Mouse (Mus musculus): ENCODE data around the gene Ddx5.
"Not testable (repeated sequence)": the region's sequence is repeated elsewhere in the genome, so short reads cannot be mapped to it uniquely, and the experiment has no call there.

The Ddx5 gene

GRCm38 (mm10) chr11:106762139-106762799 is 26.7 kb downstream of the Ddx5 start:
- peak; percentile 72 for DNase-seq (ENCODE audit: low read depth, low spot score)

DNA sequence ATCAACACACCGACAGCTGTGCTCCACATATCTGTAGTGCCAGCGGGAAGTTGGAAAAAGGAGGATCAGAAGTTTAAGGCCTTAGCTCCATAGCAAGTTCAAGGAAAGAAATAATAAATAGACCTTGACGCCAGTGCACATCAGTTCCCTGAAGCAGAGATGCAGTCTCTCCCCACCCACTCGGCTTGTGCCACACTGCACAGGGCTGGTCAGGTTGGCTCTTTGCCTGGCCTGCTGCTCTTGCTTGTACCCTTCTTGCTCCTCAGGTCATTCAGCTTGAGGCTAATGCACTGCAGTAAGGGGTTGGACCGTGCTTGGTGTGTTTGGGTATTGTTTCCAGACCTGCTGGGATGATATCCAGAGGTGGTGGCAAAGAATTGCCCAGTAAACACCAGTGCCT is 28.5 kb downstream of the Ddx5 start:
- DNase-seq (ENCODE audit: low read depth, low spot score): no peak

DNA sequence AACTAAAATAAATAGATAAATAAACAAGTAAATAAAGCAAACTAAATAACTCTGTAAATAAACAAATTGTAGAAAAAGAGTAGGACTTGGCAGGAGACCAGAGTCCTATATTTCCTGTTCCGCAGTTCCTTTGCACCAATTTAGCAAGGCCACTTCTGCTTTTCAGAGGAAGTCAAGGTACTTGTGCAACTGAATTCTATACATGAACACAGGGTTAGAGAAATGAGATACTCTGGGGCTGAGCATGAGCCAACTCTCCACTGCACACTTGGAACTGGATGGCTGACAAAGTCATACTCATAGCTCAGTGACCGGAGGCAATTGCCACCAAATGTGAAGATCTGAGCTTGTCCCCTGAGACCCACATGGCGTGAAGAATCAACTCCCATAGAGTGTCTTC is 30.0 kb downstream of the Ddx5 start:
- DNase-seq (ENCODE audit: low read depth, low spot score): no peak

DNA sequence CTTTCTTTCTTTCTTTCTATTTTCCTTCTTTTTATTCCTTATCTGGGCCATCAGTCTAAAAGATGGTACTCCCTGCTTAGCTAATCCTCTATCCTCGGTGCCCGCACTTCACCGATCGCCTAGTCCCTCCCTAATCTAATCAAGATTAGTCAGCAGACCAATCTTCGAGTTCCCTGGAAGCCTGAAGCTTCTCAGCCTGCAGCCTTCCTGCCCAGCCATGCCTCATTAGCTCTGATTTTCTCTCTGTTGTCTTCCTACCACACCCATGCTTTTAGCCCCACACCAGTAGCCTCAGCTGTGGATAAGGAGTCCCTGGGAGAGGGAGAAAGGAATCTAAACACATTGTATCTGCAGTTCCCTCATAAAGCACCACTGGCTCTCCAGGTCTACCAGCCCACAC is 33.4 kb downstream of the Ddx5 start:
- DNase-seq (ENCODE audit: low read depth, low spot score): no peak

GRCm38 (mm10) chr11:106753314-106753713 is 35.7 kb downstream of the Ddx5 start:
- no peak for DNase-seq (ENCODE audit: low read depth, low spot score)

DNA sequence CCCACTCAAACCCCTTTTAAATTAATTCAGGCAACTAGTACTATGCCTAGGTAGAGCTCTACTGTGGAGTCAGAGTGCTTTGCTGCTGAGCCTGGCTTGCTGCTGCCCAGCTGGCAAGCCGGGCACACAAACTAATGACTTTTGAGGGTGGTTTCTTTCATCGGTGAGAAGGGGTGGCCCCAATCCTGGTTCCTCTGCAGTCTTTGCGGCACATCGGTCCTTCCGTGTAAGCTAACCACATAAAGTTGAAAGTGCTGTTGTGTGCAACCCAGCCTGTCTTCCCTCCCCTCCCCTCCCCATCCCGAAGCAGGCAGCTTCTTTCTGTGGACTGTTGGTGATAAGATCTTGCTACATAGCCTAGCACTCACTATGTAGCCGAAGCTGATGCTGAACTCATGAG is 36.9 kb downstream of the Ddx5 start:
- DNase-seq (ENCODE audit: low read depth, low spot score): peak; percentile 88

GRCm38 (mm10) chr11:106751039-106752018 is 37.7 kb downstream of the Ddx5 start, which contains the start of gene Milr1:
Milr1 (plus strand) TSS chr11:106751226.
- DNase-seq (ENCODE audit: low read depth, low spot score): peak; percentile 80

DNA sequence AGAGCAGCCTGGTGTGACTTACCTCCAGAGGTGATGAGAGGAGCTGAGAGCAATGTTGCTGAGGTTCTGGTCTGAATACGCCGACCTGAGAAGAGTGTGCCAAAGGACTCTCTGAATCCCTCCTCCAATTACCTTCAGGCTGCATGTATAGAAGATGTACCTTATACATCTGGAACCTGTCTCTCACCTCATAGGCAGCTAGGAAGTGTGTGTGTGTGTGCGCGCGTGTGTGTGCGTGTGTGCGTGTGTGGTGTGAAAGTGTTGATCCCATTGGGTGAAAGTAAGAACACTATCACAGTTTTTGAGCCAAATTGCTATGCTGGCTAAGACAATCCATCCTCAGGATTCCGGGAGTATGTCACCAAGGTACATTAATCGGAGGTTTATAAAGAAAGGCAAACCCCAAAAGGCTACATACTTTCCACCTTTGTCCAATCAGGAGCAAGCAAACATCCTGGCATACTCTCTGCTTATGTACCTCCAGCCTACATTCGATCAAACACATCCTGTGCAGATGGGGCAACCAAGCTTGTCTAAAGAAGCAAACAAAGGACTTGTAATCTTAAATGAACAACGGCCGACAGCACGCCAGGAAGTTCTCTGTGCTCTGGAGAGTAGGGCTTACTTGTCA is 38.7 kb downstream of the Ddx5 start, which contains the start of gene Pecam1:
Gene Pecam1, minus strand, starts transcription at position 508 of the 631 bp plus-strand sequence.
- peak; percentile 91 for DNase-seq (ENCODE audit: low read depth, low spot score)

- DNase-seq (ENCODE audit: low read depth, low spot score): not testable (repeated sequence)
Observed at GRCm38 (mm10) chr11:106749557-106750120, 39.3 kb downstream of the Ddx5 start.

- peak; percentile 49 for DNase-seq (ENCODE audit: low read depth, low spot score)
Observed at GRCm38 (mm10) chr11:106744949-106745348, 44.0 kb downstream of the Ddx5 start.

DNA sequence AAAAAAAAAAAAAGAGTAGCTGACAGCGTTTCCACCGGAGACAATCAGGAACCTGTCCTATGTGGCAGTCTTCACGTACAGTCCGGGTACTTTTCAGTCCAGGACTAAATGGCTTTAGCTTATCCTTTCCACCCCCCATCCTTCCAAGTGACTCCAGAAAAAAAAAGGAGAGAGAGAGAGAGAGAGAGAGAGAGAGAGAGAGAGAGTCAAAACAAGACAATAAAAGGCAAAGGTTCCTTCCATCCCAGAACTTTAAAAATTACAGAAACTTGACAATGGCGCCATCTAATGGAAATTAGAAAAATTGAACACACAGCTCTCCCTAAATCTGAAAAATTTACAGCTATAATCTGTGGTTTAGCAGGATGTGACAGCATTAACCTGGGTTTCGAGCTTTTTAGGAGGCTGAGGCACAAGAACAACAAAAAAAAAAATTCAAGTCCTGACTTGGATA is 46.6 kb downstream of the Ddx5 start:
- peak; percentile 79 for DNase-seq (ENCODE audit: low read depth, low spot score)

- no peak for DNase-seq (ENCODE audit: low read depth, low spot score)
Observed at GRCm38 (mm10) chr11:106741826-106742225, 47.2 kb downstream of the Ddx5 start.

GRCm38 (mm10) chr11:106741232-106741631 is 47.8 kb downstream of the Ddx5 start:
- DNase-seq (ENCODE audit: low read depth, low spot score): peak; percentile 71

DNA sequence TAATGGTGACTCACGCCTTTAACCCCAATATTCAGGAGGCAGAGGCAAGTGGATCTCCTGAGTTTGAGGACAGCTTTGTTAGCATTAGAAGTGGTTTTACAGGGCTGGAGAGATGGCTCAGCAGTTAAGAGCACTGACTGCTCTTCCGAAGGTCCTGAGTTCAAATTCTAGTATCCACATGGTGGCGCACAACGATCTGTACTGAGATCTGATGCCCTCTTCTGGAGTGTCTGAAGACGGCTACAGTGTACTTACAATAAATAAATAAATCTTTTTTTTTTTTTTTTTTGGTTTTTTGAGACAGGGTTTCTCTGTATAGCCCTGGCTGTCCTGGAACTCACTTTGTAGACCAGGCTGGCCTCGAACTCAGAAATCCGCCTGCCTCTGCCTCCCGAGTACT is 48.3 kb downstream of the Ddx5 start:
- not testable (repeated sequence) for DNase-seq (ENCODE audit: low read depth, low spot score)

GRCm38 (mm10) chr11:106739116-106739515 is 49.9 kb downstream of the Ddx5 start:
- no peak for DNase-seq (ENCODE audit: low read depth, low spot score)

DNA sequence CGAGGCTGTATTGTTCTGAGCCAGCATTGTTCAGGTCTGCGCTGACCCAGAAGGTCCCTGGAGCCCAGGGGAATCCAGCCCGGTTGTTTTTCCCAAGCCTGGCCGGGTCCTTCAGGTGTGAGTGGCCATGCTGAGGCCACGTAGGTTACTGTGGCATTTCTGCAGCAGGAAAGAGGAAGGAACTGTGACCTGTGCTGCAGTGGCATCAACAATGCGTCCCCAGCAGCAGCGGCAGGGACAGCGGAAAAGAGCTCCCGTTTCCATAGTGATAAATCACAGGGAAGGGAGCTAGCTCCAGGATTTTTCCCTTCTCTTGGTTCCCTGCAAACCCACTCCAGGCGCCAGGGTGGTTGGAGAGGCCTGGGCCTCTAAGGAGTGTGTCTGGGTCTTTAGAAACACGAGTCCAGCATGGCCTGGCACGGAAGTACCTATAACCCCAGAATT is 51.8 kb downstream of the Ddx5 start:
- DNase-seq (ENCODE audit: low read depth, low spot score): no peak

DNA sequence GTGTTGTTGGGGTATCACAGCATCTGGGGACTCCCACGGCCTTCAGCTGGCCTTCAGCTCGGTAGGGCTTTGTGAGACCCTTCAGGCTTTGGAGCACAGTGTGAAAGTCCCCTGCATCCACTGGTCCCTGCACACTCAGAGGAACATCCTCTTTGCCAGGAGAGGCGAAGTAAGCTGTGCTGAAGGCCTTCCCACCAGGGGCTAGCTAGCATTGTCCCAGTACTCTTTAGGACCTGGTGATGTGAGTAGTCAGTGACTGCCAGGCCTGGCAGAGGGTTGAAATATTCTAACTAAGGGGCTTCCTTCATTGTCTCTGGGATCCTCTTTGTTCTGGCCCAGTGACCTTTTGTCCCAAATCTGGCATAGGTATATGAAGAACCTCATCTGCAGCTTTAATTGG is 52.4 kb downstream of the Ddx5 start:
- DNase-seq (ENCODE audit: low read depth, low spot score): no peak

DNA sequence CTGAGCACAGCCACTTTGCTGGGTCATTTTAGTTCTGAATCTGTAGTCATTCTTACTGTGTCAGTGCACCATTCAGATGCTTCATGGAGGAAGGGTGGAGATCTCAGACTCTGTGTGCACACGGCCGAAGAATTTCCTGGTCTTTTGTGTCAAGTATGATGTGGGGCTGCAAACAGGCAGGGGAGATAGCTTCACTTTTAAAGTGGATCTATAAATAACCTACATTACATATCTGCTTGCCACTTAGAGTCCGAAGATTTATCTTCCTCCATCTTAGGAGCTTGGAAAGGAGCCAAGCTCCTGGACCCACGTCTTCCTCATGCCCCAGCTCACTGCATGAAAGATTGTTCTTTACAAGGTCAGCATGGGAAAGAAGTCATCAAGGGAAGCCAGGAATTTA is 58.3 kb downstream of the Ddx5 start:
- DNase-seq (ENCODE audit: low read depth, low spot score): no peak
